Mouse (Mus musculus) cortical plate, adult 2 months (tissue): Measurements from ENCODE around the gene Rps6kl1.

Experiments used
- CTCF ChIP-seq: fragments of 200-500 bp; IDR thresholded peaks from 2 replicates; pipeline ENCODE4 v1.5.1; 2011; ENCODE audit warnings: mild to moderate bottlenecking, control low read depth, low read length; ENCODE audit not compliant: insufficient read depth; ENCODE audit errors: extremely low read depth
- POLR2A ChIP-seq: fragments of 200-500 bp; IDR thresholded peaks from 2 replicates; pipeline ENCODE4 v1.6.1; 2011; ENCODE audit warnings: mild to moderate bottlenecking, low read length, control low read depth; ENCODE audit not compliant: insufficient read depth; ENCODE audit errors: extremely low read depth

DNA sequence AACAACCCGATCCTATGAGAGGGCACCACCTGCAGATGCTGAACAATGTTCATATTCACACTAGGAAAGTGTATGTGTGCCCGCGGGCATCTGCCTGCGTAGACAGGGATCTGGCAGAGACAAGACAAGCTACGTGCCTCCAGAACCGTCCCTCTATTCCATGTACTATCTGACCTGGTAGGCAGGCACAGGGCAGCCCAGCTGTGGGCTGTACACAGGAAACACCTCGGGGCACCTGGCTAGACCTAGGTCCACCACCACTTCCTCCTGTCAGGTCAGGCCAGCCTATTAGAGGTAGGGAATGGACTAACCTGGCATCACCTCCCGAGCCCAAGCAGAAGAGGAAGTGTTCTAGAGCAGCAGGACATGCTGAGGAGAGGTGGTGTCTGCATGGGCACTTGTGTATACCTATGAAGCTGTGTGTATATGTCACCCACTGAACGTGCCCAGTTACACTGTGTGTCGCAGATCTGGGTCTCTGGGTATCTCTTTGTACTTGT lies 26.7 kb upstream of the Rps6kl1 start, which contains the start of gene Pgf:
- TF ChIP-seq POLR2A (no peak), CTCF (no peak)
